Mouse (Mus musculus): ENCODE results near the gene 6330409D20Rik.

DNA sequence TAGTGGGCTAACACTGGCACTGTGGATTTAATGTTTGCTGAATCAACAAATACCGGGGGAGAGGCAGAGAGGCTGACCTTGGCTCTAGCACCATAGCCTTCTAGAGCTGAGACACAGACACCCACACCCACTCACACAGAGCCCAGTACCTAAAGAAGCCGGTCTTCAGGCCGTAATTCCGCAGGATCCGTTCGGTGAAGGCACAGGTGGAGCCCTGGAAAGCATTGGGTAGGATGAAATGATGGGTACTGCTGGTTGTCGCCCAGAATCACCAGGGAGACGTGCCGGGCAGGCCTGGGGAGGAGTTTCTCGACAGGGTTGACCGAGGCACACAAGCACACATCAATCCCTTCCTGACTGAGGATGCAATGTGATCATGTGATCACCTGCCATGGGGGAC lies 49.8 kb downstream of the 6330409D20Rik start:
- TF ChIP-seq CTCF (IDR thresholded peaks at IDR 0.05) (no peak), EP300 (IDR thresholded peaks at IDR 0.05) (no peak)
